Mouse (Mus musculus) myocyte (in vitro differentiated cells): ENCODE data around the gene Elfn1. TPM values are rescaled to one million over a fixed set of nuclear protein-coding genes. Genes with fewer than 3 reads are reported as not detected.

Experiments used
- H3K27me3 ChIP-seq: one replicate; pipeline ENCODE4 v1.6.1; 2011; ENCODE audit not compliant: control insufficient read depth, insufficient read depth, insufficient read length
- H3K36me3 ChIP-seq: one replicate; pipeline ENCODE4 v1.6.1; 2011; ENCODE audit not compliant: control insufficient read depth, insufficient read depth
- H3K4me2 ChIP-seq: one replicate; pipeline ENCODE4 v1.6.1; 2011; ENCODE audit warnings: low read depth, control low read depth
- H3K4me3 ChIP-seq: one replicate; pipeline ENCODE4 v1.5.1; 2011; ENCODE audit warnings: mild to moderate bottlenecking, control low read depth, moderate library complexity
- H3K79me2 ChIP-seq: one replicate; pipeline ENCODE4 v1.6.1; 2011; ENCODE audit not compliant: control insufficient read depth, insufficient read depth
- H3ac ChIP-seq: one replicate; pipeline ENCODE4 v1.6.1; 2011; ENCODE audit not compliant: control insufficient read depth, insufficient read length
- MAX ChIP-seq: IDR thresholded peaks from one replicate; pipeline ENCODE4 v1.6.1; 2011; ENCODE audit warnings: low read depth, mild to moderate bottlenecking, control low read depth
- MYOD1 ChIP-seq, 3 experiments: IDR thresholded peaks; one replicate each; pipeline ENCODE4 v1.6.1; 2011; ENCODE audit warnings: control low read depth in 2 of 3, low read depth in 2 of 3, mild to moderate bottlenecking in 2 of 3, moderate library complexity in 1 of 3; ENCODE audit not compliant: insufficient read length in 2 of 3, control insufficient read depth in 1 of 3
- TCF12 ChIP-seq: IDR thresholded peaks from one replicate; pipeline ENCODE4 v1.6.1; 2011; ENCODE audit warnings: mild to moderate bottlenecking, control low read depth; ENCODE audit not compliant: poor library complexity, insufficient read depth, severe bottlenecking
- USF1 ChIP-seq: IDR thresholded peaks from one replicate; pipeline ENCODE4 v1.6.1; 2011; ENCODE audit warnings: low read depth, mild to moderate bottlenecking, control low read depth, moderate library complexity
- polyA plus RNA-seq: library from polyadenylated mRNA; unstranded; fragments of >200 nt; fragmentation: generic; extraction: Trizol; gene quantifications from one replicate; pipeline ENCODE4 v1.2.1, GENCODE M21; 2012; ENCODE audit warnings: missing spikeins

Gene Elfn1
- polyA plus RNA-seq, 1 experiment = 0.10 TPM

DNA sequence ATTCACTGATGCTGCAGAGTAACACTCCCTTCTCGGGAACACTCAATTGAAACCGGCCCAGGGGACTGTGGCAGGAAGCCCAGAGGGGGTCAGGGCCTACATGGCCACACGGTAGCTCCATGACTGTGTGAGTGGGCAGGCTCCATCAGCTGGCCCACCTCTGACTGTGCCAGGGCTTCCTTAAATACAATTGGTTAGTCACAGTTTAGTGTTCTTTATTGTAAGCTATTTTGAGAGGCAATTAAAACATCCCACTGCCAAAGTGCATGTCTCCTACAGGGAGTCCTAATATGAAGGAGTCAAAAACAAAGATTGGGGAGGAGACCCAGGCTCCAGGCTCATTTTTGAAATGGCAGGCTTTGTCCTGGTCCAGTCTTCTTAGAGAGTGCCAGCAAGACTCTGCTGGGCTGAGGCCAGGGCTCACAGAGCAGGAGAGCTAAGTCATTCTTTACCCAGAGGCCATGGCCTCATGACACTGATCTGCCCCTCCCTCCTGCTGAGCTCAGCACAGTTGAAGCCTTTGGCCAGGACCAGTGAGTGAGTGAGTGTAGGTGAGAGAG, 116.3 kb downstream of the Elfn1 start:
- no peak for TF ChIP-seq TCF12
- peak in 1 of 3 experiments; percentile 65 for TF ChIP-seq MYOD1 (IDR thresholded peaks at IDR 0.05; ENCODE audit: control insufficient read depth in 1 of 3, insufficient read length in 2 of 3, low read depth in 2 of 3)
- TF ChIP-seq MAX = no peak
- TF ChIP-seq USF1 = no peak
- no peaks in the 10 kb centered on the region for H3K36me3 ChIP-seq
- no peaks in the 10 kb centered on the region for H3K79me2 ChIP-seq
- no peak overlapping the region for H3ac ChIP-seq
- peak overlapping the region; percentile 15 for H3K4me2 ChIP-seq
- H3K27me3 ChIP-seq = no peaks in the 10 kb centered on the region
- H3K4me3 ChIP-seq = no peak overlapping the region

Other genes with a start within 250 kb of the Elfn1 start
- gene Micall2, start 171.6 kb upstream of the Elfn1 start, polyA plus RNA-seq = 6.1 TPM
- gene Ints1, start 132.3 kb upstream of the Elfn1 start, polyA plus RNA-seq = 46.4 TPM
- 19.8 TPM for gene Mafk, start 116.4 kb upstream of the Elfn1 start, polyA plus RNA-seq
- 7.2 TPM for gene Tmem184a, start 88.0 kb upstream of the Elfn1 start, polyA plus RNA-seq
- not detected for gene Gm26938, start 81.5 kb upstream of the Elfn1 start, polyA plus RNA-seq
- gene Psmg3, start 81.1 kb upstream of the Elfn1 start, polyA plus RNA-seq = 57.7 TPM